Mouse (Mus musculus) ES-E14 (cell line): ENCODE data around the gene Il15.

ENCODE experiments used
- CHD2 ChIP-seq: IDR thresholded peaks from 2 replicates; pipeline ENCODE4 v1.6.1; 2014; ENCODE audit warnings: mild to moderate bottlenecking, low read depth, low read length, inconsistent platforms
- MAFK ChIP-seq: IDR thresholded peaks from 2 replicates; pipeline ENCODE4 v1.6.1; 2014; ENCODE audit warnings: mild to moderate bottlenecking, low read depth, low read length, inconsistent platforms; ENCODE audit not compliant: insufficient read depth
- ZC3H11A ChIP-seq: IDR thresholded peaks from 2 replicates; pipeline ENCODE4 v1.6.1; 2012; ENCODE audit warnings: low read depth, mild to moderate bottlenecking, inconsistent platforms, low read length, borderline replicate concordance
- ZNF384 ChIP-seq: IDR thresholded peaks from 2 replicates; pipeline ENCODE4 v1.6.1; 2012; ENCODE audit warnings: low read depth, low read length, inconsistent platforms

DNA sequence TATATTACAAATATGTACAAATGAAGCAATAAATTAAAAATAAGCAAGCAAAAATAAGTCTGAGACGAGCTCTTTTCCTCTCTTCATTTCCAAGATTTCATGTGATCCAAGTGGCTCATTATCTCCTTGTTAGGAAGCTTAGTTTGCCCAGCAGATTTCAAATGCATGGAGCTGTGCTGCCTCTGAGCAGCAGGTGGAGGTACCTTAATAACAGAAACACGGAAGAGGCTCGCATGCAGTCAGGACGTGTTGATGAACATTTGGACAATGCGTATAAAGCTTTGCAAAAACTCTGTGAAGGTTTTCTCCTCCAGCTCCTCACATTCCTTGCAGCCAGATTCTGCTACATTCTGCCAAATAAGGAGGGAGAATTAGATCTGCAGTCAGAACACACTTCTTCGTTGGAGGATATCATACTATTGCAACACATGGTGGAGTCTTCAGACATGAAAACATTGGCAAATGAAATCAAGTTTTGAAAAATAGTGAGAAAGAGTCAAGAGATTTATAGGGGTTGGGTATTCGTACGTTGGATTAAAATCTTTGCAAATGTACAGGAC, 71.3 kb downstream of the Il15 start:
- TF ChIP-seq CHD2 (no peak), ZC3H11A (no peak), ZNF384 (no peak), MAFK (no peak)
